Mouse (Mus musculus): ENCODE measurements around the gene Gm8005. TPM values are rescaled to one million over a fixed set of nuclear protein-coding genes. Genes with fewer than 3 reads are reported as not detected.
"Not testable (repeated sequence)": the region's sequence is repeated elsewhere in the genome, so short reads cannot be mapped to it uniquely, and the experiment has no call there.

Gene Gm8005
- not detected in 2 replicates for polyA plus RNA-seq (2015; fragmentation: Nextera tagmentation; extraction: Ambion mirVana)

GRCm38 (mm10) chr14:42439573-42439972, at the start of gene Gm8005:
Gene Gm8005 (minus strand): TSS chr14:42439673.
- DNase-seq (ENCODE audit: low spot score): not testable (repeated sequence)

- DNase-seq (ENCODE audit: low spot score): not testable (repeated sequence)
Measured at GRCm38 (mm10) chr14:42463581-42463980, 24.1 kb upstream of the Gm8005 start, which contains the start of gene Gm8011. Gene Gm8011 (plus strand): TSS chr14:42463881.

Other genes with a start within 250 kb of the Gm8005 start
- gene Gm3573, start 248.9 kb downstream of the Gm8005 start, polyA plus RNA-seq (2015; fragmentation: Nextera tagmentation; extraction: Ambion mirVana): not detected in 2 replicates
- not detected in 2 replicates for gene Gm17026, start 179.6 kb downstream of the Gm8005 start, polyA plus RNA-seq (2015; fragmentation: Nextera tagmentation; extraction: Ambion mirVana)
- gene Gm9611, start 142.3 kb downstream of the Gm8005 start, polyA plus RNA-seq (2015; fragmentation: Nextera tagmentation; extraction: Ambion mirVana): not detected in 2 replicates
- gene Gm7995, start 129.5 kb downstream of the Gm8005 start, polyA plus RNA-seq (2015; fragmentation: Nextera tagmentation; extraction: Ambion mirVana): not detected in 2 replicates
- gene Gm8011, start 24.2 kb upstream of the Gm8005 start, polyA plus RNA-seq (2015; fragmentation: Nextera tagmentation; extraction: Ambion mirVana): not detected in 2 replicates
- gene Gm8020, start 62.7 kb upstream of the Gm8005 start, polyA plus RNA-seq (2015; fragmentation: Nextera tagmentation; extraction: Ambion mirVana): not detected in 2 replicates
- gene Gm8024, start 84.6 kb upstream of the Gm8005 start, polyA plus RNA-seq (2015; fragmentation: Nextera tagmentation; extraction: Ambion mirVana): not detected in 2 replicates
- gene Gm17124, start 160.2 kb upstream of the Gm8005 start, polyA plus RNA-seq (2015; fragmentation: Nextera tagmentation; extraction: Ambion mirVana): not detected in 2 replicates
- not detected in 2 replicates for gene Gm3633, start 202.2 kb upstream of the Gm8005 start, polyA plus RNA-seq (2015; fragmentation: Nextera tagmentation; extraction: Ambion mirVana)
- gene Gm10378, start 216.3 kb upstream of the Gm8005 start, polyA plus RNA-seq (2015; fragmentation: Nextera tagmentation; extraction: Ambion mirVana): not detected in 2 replicates